Mouse (Mus musculus): ENCODE measurements around the gene Pigc. TPM values are rescaled to one million over a fixed set of nuclear protein-coding genes. Genes with fewer than 3 reads are reported as not detected.

Pigc gene
- polyA plus RNA-seq, 1 experiment from 2014 or later, result 29.9 TPM

DNA sequence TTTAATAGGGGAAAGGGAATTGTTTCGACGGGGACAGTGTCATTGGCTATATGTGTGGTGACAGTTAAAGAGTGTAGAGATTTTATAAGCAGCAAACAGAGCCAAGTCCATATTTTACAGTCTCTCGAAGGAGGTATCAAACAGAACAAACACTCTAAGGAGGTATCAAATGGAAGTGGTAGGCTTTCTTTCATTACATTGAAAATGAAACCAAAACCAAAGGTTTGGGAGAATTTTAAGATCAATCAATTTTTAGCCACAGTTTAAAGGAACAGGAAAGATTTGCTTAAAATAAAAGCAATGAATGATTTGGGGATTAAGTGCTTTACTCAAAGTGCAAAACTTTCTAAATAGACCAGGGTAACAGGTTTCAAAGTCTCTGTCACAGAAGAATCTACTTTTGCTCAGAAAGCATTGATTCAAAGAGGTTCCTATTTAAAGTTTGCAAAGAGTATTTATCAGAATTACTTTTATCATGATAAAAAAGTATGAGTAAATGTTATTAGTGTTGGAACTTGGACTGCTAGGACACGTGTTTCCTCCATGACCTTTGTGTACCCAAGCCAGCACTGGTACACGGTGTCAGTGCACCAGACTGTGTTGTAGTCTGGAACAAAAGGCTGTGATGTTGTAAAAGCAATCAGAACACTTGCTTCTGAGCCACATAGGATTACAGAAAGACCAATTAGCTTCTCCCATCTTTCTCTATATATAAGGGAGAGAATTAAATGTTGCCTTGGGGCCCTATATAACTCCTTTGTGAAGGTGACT lies 17.8 kb upstream of the Pigc start:
- H3K4me3 ChIP-seq (ENCODE audit: low read depth, low read length), result no peak overlapping the region
- no peaks in the 10 kb centered on the region for H3K9me3 ChIP-seq (ENCODE audit: control insufficient read depth, low read length)
- H3K27me3 ChIP-seq (ENCODE audit: control insufficient read depth, insufficient read depth, low read length), result no peaks in the 10 kb centered on the region
- H3K4me1 ChIP-seq (replicated peaks; ENCODE audit: control insufficient read depth, insufficient read depth), result no peaks in the 10 kb centered on the region
- no peaks in the 10 kb centered on the region for H3K36me3 ChIP-seq (ENCODE audit: control insufficient read depth, insufficient read depth, low read length)
- no peak overlapping the region for H3K27ac ChIP-seq (replicated peaks)
- 55% methylated on average over 5 of the region's 5 CpGs for WGBS
- no peak overlapping the region for H3K9ac ChIP-seq (ENCODE audit: low read length)
- peak; percentile 72; the same call in 1 of the 2 replicates for ATAC-seq (ENCODE audit: low FRiP score, low TSS enrichment)
- DNase-seq (ENCODE audit: low spot score), result peak; percentile 26
- H3K4me2 ChIP-seq (replicated peaks; ENCODE audit: low read depth), result no peak overlapping the region
- TF ChIP-seq CTCF (IDR thresholded peaks at IDR 0.05; ENCODE audit: low read depth) (no peak), EP300 (optimal IDR thresholded peaks at IDR 0.05) (no peak)

DNA sequence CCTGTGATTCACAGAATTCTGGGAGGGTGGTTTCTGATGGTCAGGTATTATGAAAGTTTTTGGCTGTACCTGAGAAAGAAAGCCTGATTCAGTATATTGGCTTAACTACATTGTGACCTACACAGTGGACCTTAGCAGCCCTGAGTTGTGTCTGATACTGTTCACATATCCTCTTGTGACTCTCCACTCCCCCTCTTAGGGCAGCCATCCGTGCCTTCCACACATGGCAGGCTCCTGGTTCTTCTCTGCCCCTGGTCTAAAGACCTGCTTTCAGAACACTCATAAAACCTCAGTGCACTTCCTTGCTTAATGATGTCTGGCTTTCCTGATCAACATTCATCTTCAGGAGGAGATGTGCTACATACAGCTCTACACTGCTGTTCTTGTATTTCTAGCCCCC lies 16.4 kb upstream of the Pigc start:
- WGBS, result 45% methylated on average over 1 of the region's 1 CpGs
- no peak overlapping the region for H3K4me3 ChIP-seq (ENCODE audit: low read depth, low read length)
- no peak for ATAC-seq (ENCODE audit: low FRiP score, low TSS enrichment)

DNA sequence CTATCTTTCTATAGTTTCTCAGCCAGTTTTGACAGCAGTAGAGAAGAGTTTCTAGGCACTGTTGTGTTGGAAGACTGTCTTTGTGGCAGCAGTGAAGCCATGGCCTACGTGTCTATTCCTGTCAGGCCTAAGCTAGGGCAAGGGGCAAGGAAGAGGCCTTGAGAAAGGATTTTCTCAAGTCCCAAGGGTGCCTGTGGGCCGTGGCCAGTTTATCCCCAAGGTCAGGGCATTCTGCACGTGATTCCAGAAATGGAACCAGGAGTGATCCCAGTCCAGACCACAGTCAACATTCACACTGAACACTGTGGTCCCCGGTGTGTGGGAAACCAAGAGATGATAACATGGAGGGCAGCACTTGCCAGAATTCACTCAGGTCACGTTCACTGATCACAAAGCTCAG lies 13.1 kb upstream of the Pigc start:
- 57% methylated on average over 5 of the region's 5 CpGs for WGBS
- no peak for DNase-seq (ENCODE audit: low spot score)
- Histone ChIP-seq H3K9ac (ENCODE audit: low read length) (no peak overlapping the region), H3K27ac (replicated peaks) (no peak overlapping the region), H3K27me3 (ENCODE audit: control insufficient read depth, insufficient read depth, low read length) (no peaks in the 10 kb centered on the region), H3K4me3 (ENCODE audit: low read depth, low read length) (no peak overlapping the region), H3K36me3 (ENCODE audit: control insufficient read depth, insufficient read depth, low read length) (no peaks in the 10 kb centered on the region), H3K4me2 (replicated peaks; ENCODE audit: low read depth) (no peak overlapping the region), H3K9me3 (ENCODE audit: control insufficient read depth, low read length) (no peaks in the 10 kb centered on the region), H3K4me1 (replicated peaks; ENCODE audit: control insufficient read depth, insufficient read depth) (no peaks in the 10 kb centered on the region)
- TF ChIP-seq EP300 (optimal IDR thresholded peaks at IDR 0.05), result no peak
- TF ChIP-seq CTCF (IDR thresholded peaks at IDR 0.05; ENCODE audit: low read depth), result no peak
- no peak for ATAC-seq (ENCODE audit: low FRiP score, low TSS enrichment)

More for the DNA sequence above, 16.4 kb upstream of the Pigc start:
- no peaks in the 10 kb centered on the region for H3K4me1 ChIP-seq (replicated peaks; ENCODE audit: control insufficient read depth, insufficient read depth)
- no peak overlapping the region for H3K27ac ChIP-seq (replicated peaks)
- no peaks in the 10 kb centered on the region for H3K9me3 ChIP-seq (ENCODE audit: control insufficient read depth, low read length)
- no peak overlapping the region for H3K9ac ChIP-seq (ENCODE audit: low read length)
- H3K4me2 ChIP-seq (replicated peaks; ENCODE audit: low read depth), result no peak overlapping the region
- no peak for TF ChIP-seq EP300 (optimal IDR thresholded peaks at IDR 0.05)
- no peak for TF ChIP-seq CTCF (IDR thresholded peaks at IDR 0.05; ENCODE audit: low read depth)
- DNase-seq (ENCODE audit: low spot score), result no peak
- no peaks in the 10 kb centered on the region for H3K36me3 ChIP-seq (ENCODE audit: control insufficient read depth, insufficient read depth, low read length)
- H3K27me3 ChIP-seq (ENCODE audit: control insufficient read depth, insufficient read depth, low read length), result no peaks in the 10 kb centered on the region

DNA sequence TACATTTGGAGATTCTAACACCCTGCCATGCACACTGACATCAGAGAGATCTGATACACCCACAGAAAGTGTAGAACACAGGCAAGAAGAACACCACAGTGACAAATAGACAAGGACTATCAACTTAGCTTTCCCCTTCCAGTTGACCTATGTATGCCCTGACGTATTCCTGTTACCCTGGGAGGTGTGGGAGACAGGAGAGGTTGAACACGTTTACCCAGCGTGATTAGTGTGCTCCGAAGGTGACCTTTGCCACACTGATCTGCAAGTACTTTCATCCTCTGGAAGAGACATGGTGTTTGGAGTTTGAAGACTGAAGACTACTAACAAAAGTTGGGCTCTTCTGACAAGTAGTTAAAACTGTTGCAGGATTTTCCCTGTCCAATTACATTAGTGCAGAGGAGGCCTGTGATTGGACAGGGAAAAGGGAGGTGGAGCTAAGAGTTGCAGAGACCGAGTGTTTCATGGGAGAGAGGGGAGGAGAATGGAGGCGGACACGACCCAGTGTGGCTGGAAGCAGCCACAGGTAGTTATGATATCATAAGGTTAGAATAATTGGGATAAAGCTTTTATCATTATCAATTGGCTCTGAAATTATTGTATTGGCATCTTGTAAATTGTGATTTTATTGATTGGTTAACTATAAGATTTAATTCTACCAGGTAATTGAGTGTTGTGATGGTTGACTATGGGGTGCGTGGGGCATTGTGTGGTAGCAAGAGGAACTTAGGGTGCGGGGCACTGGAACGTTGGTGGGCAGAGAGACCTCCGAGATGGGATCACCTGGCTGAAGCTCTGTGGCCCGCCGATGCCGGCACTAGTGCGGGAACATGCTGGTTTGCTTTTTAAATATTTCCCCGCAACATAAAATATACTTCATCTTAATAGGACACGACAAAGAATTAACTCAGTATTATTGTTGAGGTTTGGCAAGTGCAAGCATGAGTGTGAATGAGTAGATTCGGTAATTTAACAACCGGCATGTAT lies 10.7 kb upstream of the Pigc start:
- no peaks in the 10 kb centered on the region for H3K36me3 ChIP-seq (ENCODE audit: control insufficient read depth, insufficient read depth, low read length)
- H3K4me1 ChIP-seq (replicated peaks; ENCODE audit: control insufficient read depth, insufficient read depth), result no peaks in the 10 kb centered on the region
- no peak overlapping the region for H3K9ac ChIP-seq (ENCODE audit: low read length)
- no peak overlapping the region for H3K4me3 ChIP-seq (ENCODE audit: low read depth, low read length)
- no peak for ATAC-seq (ENCODE audit: low FRiP score, low TSS enrichment)
- TF ChIP-seq EP300 (optimal IDR thresholded peaks at IDR 0.05), result no peak
- TF ChIP-seq CTCF (IDR thresholded peaks at IDR 0.05; ENCODE audit: low read depth), result no peak
- no peak for DNase-seq (ENCODE audit: low spot score)
- H3K9me3 ChIP-seq (ENCODE audit: control insufficient read depth, low read length), result no peaks in the 10 kb centered on the region
- H3K27ac ChIP-seq (replicated peaks), result no peak overlapping the region
- WGBS, result 77% methylated on average over 19 of the region's 19 CpGs
- no peaks in the 10 kb centered on the region for H3K27me3 ChIP-seq (ENCODE audit: control insufficient read depth, insufficient read depth, low read length)
- no peak overlapping the region for H3K4me2 ChIP-seq (replicated peaks; ENCODE audit: low read depth)

DNA sequence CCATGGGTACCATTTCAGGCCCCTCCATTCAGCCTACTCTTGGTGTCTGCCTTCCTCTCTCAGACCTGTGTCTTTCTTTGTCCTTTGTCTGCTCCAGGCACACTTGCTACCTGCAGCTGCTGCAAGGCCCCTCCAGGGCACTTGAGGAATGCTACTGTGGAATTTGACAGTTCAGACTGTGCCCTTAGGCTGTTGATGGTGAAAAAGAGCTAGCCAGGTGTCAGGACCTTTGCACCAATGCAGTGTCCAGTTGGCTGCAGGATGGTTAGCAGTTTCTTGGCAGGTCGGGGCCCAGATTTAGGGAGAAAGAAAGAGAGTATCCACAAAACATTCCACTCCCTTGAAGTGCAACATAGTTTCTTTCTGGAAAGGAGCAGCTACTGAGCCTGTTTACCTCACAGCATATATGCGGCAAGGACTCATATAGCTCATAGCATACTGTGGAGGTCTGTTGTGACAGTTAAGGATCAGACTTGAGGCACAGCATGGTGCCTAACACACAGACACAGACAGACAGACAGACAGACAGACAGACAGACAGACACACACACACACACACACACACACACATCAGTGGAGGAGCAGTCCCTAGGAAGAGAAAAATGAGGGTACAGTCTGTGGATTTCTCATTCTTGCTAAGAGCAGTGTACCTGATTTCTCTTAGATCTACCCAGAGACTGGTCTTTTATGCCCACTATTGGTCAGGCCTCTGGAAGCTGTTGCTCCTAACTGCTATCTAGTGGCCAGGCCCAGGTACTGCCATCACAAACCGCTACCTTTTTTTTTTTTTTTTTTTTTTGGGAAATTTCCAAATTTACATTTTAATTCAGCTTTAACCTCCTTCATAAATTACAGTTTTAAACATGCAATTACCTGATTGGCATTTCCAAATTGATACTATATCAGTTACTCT lies 6.3 kb upstream of the Pigc start:
- Histone ChIP-seq H3K4me3 (ENCODE audit: low read depth, low read length) (no peak overlapping the region), H3K9ac (ENCODE audit: low read length) (no peak overlapping the region), H3K36me3 (ENCODE audit: control insufficient read depth, insufficient read depth, low read length) (no peaks in the 10 kb centered on the region), H3K27ac (replicated peaks) (no peak overlapping the region), H3K4me1 (replicated peaks; ENCODE audit: control insufficient read depth, insufficient read depth) (no peaks in the 10 kb centered on the region), H3K9me3 (ENCODE audit: control insufficient read depth, low read length) (no peaks in the 10 kb centered on the region), H3K27me3 (ENCODE audit: control insufficient read depth, insufficient read depth, low read length) (no peaks in the 10 kb centered on the region), H3K4me2 (replicated peaks; ENCODE audit: low read depth) (no peak overlapping the region)
- DNase-seq (ENCODE audit: low spot score) (no peak), ATAC-seq (ENCODE audit: low FRiP score, low TSS enrichment) (peak; percentile 70; the same call in 1 of the 2 replicates)
- TF ChIP-seq CTCF (IDR thresholded peaks at IDR 0.05; ENCODE audit: low read depth) (peak; percentile 79), EP300 (optimal IDR thresholded peaks at IDR 0.05) (no peak)
- WGBS, result 40% methylated on average over 3 of the region's 3 CpGs
